In genomic region chr10:119640534-119640933, GRCm38 (mm10) we compare ENCODE assay signal across 10 mouse cellular contexts.
A peak's percentile ranks its signal among the peaks of the same experiment; 100 is the strongest.
DNase-seq lines count a peak whose midpoint lies in the region; ATAC-seq and TF ChIP-seq lines count a peak whose summit lies in the region.
"Had no signal": no experiment of that assay in that cellular context is flagged by ENCODE, and none has a peak within 500 bp of the region (broad histone marks: within the 10 kb centered on the region; RNA-seq: fewer than 3 reads in every experiment).

No protein-coding gene starts in this region.

- no peaks in the 10 kb centered on the region for H3K36me3 ChIP-seq in heart, adult 2 months (ENCODE audit: control insufficient read depth, insufficient read depth, low read length)
- H3K36me3 ChIP-seq in liver, postnatal 0 days (replicated peaks; ENCODE audit: insufficient read depth, low read length), result no peaks in the 10 kb centered on the region
- no peaks in the 10 kb centered on the region for H3K36me3 ChIP-seq in liver, embryonic 11.5 days (ENCODE audit: control insufficient read depth, insufficient read depth, low read length)
- no peaks in the 10 kb centered on the region for H3K36me3 ChIP-seq in midbrain, postnatal 0 days (ENCODE audit: insufficient read depth, low read length)
- H3K36me3 ChIP-seq: G1E; limb, embryonic 12.5 days had no signal

- no peak for DNase-seq in heart, adult 2 months
- no peak for DNase-seq in heart, postnatal 25 days (ENCODE audit: low spot score)
- DNase-seq in liver, postnatal 0 days, result no peak
- DNase-seq in liver, embryonic 11.5 days (ENCODE audit: low spot score), result no peak
- peak; percentile 42 for DNase-seq in brain, embryonic 14.5 days (ENCODE audit: low read depth)
- peak; percentile 82 for DNase-seq in midbrain, postnatal 0 days (ENCODE audit: low spot score)
- DNase-seq: adrenal gland, adult 2 months had no signal

- no peak overlapping the region for H3K4me2 ChIP-seq in liver, postnatal 0 days (ENCODE audit: low read depth, low read length)
- no peak overlapping the region for H3K4me2 ChIP-seq in liver, embryonic 11.5 days
- no peak overlapping the region for H3K4me2 ChIP-seq in midbrain, postnatal 0 days (ENCODE audit: low read depth, low read length, poor library complexity, severe bottlenecking)
- H3K4me2 ChIP-seq: limb, embryonic 12.5 days had no signal

- WGBS in heart, adult 2 months, result 65% methylated on average over 10 of the region's 10 CpGs
- 71% methylated on average over 10 of the region's 10 CpGs for WGBS in liver, postnatal 0 days (ENCODE audit: insufficient replicate concordance)
- 71% methylated on average over 10 of the region's 10 CpGs for WGBS in liver, embryonic 11.5 days
- 70% methylated on average over 10 of the region's 10 CpGs for WGBS in midbrain, postnatal 0 days

- TF ChIP-seq CTCF in heart, adult 2 months (IDR thresholded peaks at IDR 0.05), result 0 out of 2 replicates have a peak, but pooled peaks have one; percentile 7
- TF ChIP-seq CTCF in liver, postnatal 0 days (IDR thresholded peaks at IDR 0.05; ENCODE audit: low read depth), result 0 out of 2 replicates have a peak, but pooled peaks have one; percentile 24
- TF ChIP-seq CTCF in brain, embryonic 14.5 days (IDR thresholded peaks at IDR 0.05; ENCODE audit: borderline replicate concordance, extremely low read depth, insufficient read depth, insufficient read length), result peak; percentile 43; the same call in 1 of the 2 replicates
- TF ChIP-seq CTCF in midbrain, postnatal 0 days (IDR thresholded peaks at IDR 0.05), result peak; percentile 73

- TF ChIP-seq EP300 in heart, adult 2 months (IDR thresholded peaks at IDR 0.05; ENCODE audit: insufficient read depth, low read depth, low read length), result no peak
- no peak for TF ChIP-seq EP300 in liver, postnatal 0 days (IDR thresholded peaks at IDR 0.05; ENCODE audit: low read depth)

- no peaks in the 10 kb centered on the region for H3K27me3 ChIP-seq in heart, adult 2 months (ENCODE audit: control insufficient read depth, insufficient read depth, low read length)
- H3K27me3 ChIP-seq in liver, postnatal 0 days (ENCODE audit: insufficient read depth, low read length), result no peaks in the 10 kb centered on the region
- H3K27me3 ChIP-seq in liver, embryonic 11.5 days (replicated peaks; ENCODE audit: control insufficient read depth, insufficient read depth, low read length), result no peaks in the 10 kb centered on the region
- no peaks in the 10 kb centered on the region for H3K27me3 ChIP-seq in midbrain, postnatal 0 days (ENCODE audit: insufficient read depth, low read length)

- H3K9ac ChIP-seq in heart, adult 2 months (ENCODE audit: low read depth, low read length), result no peak overlapping the region
- no peak overlapping the region for H3K9ac ChIP-seq in liver, postnatal 0 days (replicated peaks)
- no peak overlapping the region for H3K9ac ChIP-seq in liver, embryonic 11.5 days (ENCODE audit: low read depth, low read length)
- H3K9ac ChIP-seq in midbrain, postnatal 0 days (replicated peaks; ENCODE audit: low read length, poor library complexity, severe bottlenecking), result no peak overlapping the region
- H3K9ac ChIP-seq: limb, embryonic 12.5 days had no signal

- H3K4me1 ChIP-seq in heart, adult 2 months (ENCODE audit: control insufficient read depth, insufficient read depth, low read length), result no peaks in the 10 kb centered on the region
- no peaks in the 10 kb centered on the region for H3K4me1 ChIP-seq in liver, postnatal 0 days (ENCODE audit: insufficient read depth)
- no peaks in the 10 kb centered on the region for H3K4me1 ChIP-seq in liver, embryonic 11.5 days (replicated peaks; ENCODE audit: control insufficient read depth, insufficient read depth, low read length)
- no peaks in the 10 kb centered on the region for H3K4me1 ChIP-seq in midbrain, postnatal 0 days (ENCODE audit: insufficient read depth, low read length)

- no peak for TF ChIP-seq POLR2A in heart, adult 2 months (IDR thresholded peaks at IDR 0.05; ENCODE audit: insufficient read depth, low read depth, low read length)
- no peak for TF ChIP-seq POLR2A in brain, embryonic 14.5 days (IDR thresholded peaks at IDR 0.05; ENCODE audit: borderline replicate concordance, extremely low read depth, insufficient read depth, insufficient read length, poor library complexity, severe bottlenecking)

- H3K79me2 ChIP-seq in heart, adult 2 months (replicated peaks; ENCODE audit: control insufficient read depth, insufficient read depth, low read length), result no peaks in the 10 kb centered on the region

- H3K4me3 ChIP-seq in heart, adult 2 months, result no peak overlapping the region
- no peak overlapping the region for H3K4me3 ChIP-seq in liver, postnatal 0 days (ENCODE audit: low read depth, low read length)
- no peak overlapping the region for H3K4me3 ChIP-seq in liver, embryonic 11.5 days (ENCODE audit: low read depth, low read length)
- H3K4me3 ChIP-seq in midbrain, postnatal 0 days (ENCODE audit: low read depth, low read length), result no peak overlapping the region
- H3K4me3 ChIP-seq: limb, embryonic 12.5 days had no signal

- intact Hi-C loops in heart, adult 2 months (cut with DNase I), result loop anchor here (10.0 kb wide), 1 partner anchor 554 kb away; no protein-coding TSS in a partner anchor
- intact Hi-C loops in heart, postnatal 25 days (cut with DNase I), result loop anchor here (10.0 kb wide), 2 partner anchors 144 to 424 kb away; no protein-coding TSS in a partner anchor

- no peak for ATAC-seq in liver, postnatal 0 days
- ATAC-seq in liver, embryonic 11.5 days (replicated peaks; ENCODE audit: low FRiP score), result no peak
- ATAC-seq in midbrain, postnatal 0 days (ENCODE audit: low FRiP score), result no peak
- no peak for ATAC-seq in CD4-positive, CD25-positive, alpha-beta regulatory T cell, adult 4 months

- no peak overlapping the region for H3K27ac ChIP-seq in heart, adult 2 months
- no peak overlapping the region for H3K27ac ChIP-seq in liver, postnatal 0 days (ENCODE audit: low read depth)
- H3K27ac ChIP-seq in liver, embryonic 11.5 days (ENCODE audit: low read depth, low read length), result no peak overlapping the region
- no peak overlapping the region for H3K27ac ChIP-seq in midbrain, postnatal 0 days (ENCODE audit: low read depth, low read length)
- H3K27ac ChIP-seq: limb, embryonic 12.5 days had no signal

- no peaks in the 10 kb centered on the region for H3K9me3 ChIP-seq in liver, postnatal 0 days (ENCODE audit: low read length)
- H3K9me3 ChIP-seq in liver, embryonic 11.5 days (ENCODE audit: control insufficient read depth, low read length), result no peaks in the 10 kb centered on the region
- no peaks in the 10 kb centered on the region for H3K9me3 ChIP-seq in midbrain, postnatal 0 days (ENCODE audit: low read length)
- H3K9me3 ChIP-seq: limb, embryonic 12.5 days had no signal

Comparison
In these comparisons a context has a peak if more than half of its experiments do, and no peak if none do; other contexts are left out.
1. DNase-seq: peak in brain, embryonic 14.5 days (single experiment) and midbrain, postnatal 0 days (single experiment); none in heart, adult 2 months (0 of 2), heart, postnatal 25 days (single experiment), liver, postnatal 0 days (single experiment) and liver, embryonic 11.5 days (single experiment).
2. CTCF ChIP-seq: peak in every context shown above with its lines; median percentile 73 in midbrain, postnatal 0 days; 43 in brain, embryonic 14.5 days; 24 in liver, postnatal 0 days; 7 in heart, adult 2 months.